ENCODE assay signal across 13 mouse cellular contexts in the genomic region with DNA sequence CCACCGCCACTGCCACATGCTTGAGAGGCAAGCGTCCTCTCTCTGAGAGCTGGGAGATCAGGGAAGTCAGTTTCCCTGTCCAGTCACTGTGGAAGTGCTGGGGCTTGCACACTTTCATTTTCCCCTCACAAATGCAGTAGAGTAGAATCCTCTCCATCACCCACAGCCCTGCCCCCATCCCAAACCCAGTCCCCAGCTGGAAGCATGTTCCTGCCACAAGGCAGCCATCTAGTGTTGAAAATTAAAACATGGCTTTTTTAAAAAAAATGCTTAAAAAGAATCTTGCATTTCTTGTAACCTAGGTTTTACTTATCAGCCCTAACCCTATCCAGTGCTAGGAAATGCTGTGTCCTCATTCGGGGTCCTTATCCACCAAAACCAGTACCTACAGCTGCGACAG. TPM values are rescaled to one million over a fixed set of nuclear protein-coding genes. Genes with fewer than 3 reads are reported as not detected.
DNase-seq lines count a peak whose midpoint lies in the region; ATAC-seq and TF ChIP-seq lines count a peak whose summit lies in the region.
"Had no signal": no experiment of that assay in that cellular context is flagged by ENCODE, and none has a peak within 500 bp of the region (broad histone marks: within the 10 kb centered on the region; RNA-seq: fewer than 3 reads in every experiment).

No protein-coding gene starts in this region.

- no peak overlapping the region for H3K4me3 ChIP-seq in kidney, postnatal 0 days (replicated peaks; ENCODE audit: low read depth, low read length)
- no peak overlapping the region for H3K4me3 ChIP-seq in liver, postnatal 0 days (ENCODE audit: low read depth, low read length)
- H3K4me3 ChIP-seq in liver, embryonic 12.5 days = no peak overlapping the region
- H3K4me3 ChIP-seq: erythroblast, embryonic 14.5 days had no signal

- no peak for ATAC-seq in kidney, postnatal 0 days (replicated peaks; ENCODE audit: low FRiP score, low read depth)
- ATAC-seq in liver, postnatal 0 days = no peak
- no peak for ATAC-seq in liver, embryonic 12.5 days

- H3K9me3 ChIP-seq in kidney, postnatal 0 days (replicated peaks; ENCODE audit: low read length) = no peaks in the 10 kb centered on the region
- no peaks in the 10 kb centered on the region for H3K9me3 ChIP-seq in liver, postnatal 0 days (ENCODE audit: low read length)
- H3K9me3 ChIP-seq in liver, embryonic 12.5 days (replicated peaks) = no peaks in the 10 kb centered on the region

- TF ChIP-seq CTCF in kidney, postnatal 0 days (IDR thresholded peaks at IDR 0.05; ENCODE audit: low read depth) = peak; percentile 42; the same call in 1 of the 2 replicates
- peak; percentile 26 for TF ChIP-seq CTCF in liver, postnatal 0 days (IDR thresholded peaks at IDR 0.05; ENCODE audit: low read depth)

- WGBS in kidney, postnatal 0 days = 73% methylated on average over 4 of the region's 4 CpGs
- 70% methylated on average over 4 of the region's 4 CpGs for WGBS in liver, postnatal 0 days (ENCODE audit: insufficient replicate concordance)
- 58% methylated on average over 3 of the region's 4 CpGs for WGBS in liver, embryonic 12.5 days (ENCODE audit: insufficient replicate concordance)

- no peaks in the 10 kb centered on the region for H3K36me3 ChIP-seq in kidney, postnatal 0 days (ENCODE audit: insufficient read depth, low read length)
- no peaks in the 10 kb centered on the region for H3K36me3 ChIP-seq in liver, postnatal 0 days (replicated peaks; ENCODE audit: insufficient read depth, low read length)
- H3K36me3 ChIP-seq in liver, embryonic 12.5 days = no peaks in the 10 kb centered on the region

- peak; percentile 21 for DNase-seq in kidney, postnatal 0 days (ENCODE audit: low spot score)
- DNase-seq in kidney, postnatal 25 days = no peak
- no peak for DNase-seq in liver, postnatal 0 days
- peak; percentile 13 for DNase-seq in A20 (ENCODE audit: low read depth, low spot score)
- peak; percentile 64 for DNase-seq in NIH3T3 (ENCODE audit: low read depth)
- no peak for DNase-seq in embryo, embryonic 10 days (ENCODE audit: low spot score)
- DNase-seq: kidney, adult 9 months; lung, postnatal 36 days; thymus, adult 2 months had no signal

- no peaks in the 10 kb centered on the region for H3K27me3 ChIP-seq in kidney, postnatal 0 days (ENCODE audit: insufficient read depth, low read length)
- no peaks in the 10 kb centered on the region for H3K27me3 ChIP-seq in liver, postnatal 0 days (ENCODE audit: insufficient read depth, low read length)
- H3K27me3 ChIP-seq in liver, embryonic 12.5 days (replicated peaks) = no peaks in the 10 kb centered on the region

- H3K27ac ChIP-seq in kidney, postnatal 0 days = no peak overlapping the region
- H3K27ac ChIP-seq in liver, postnatal 0 days (ENCODE audit: low read depth) = no peak overlapping the region
- no peak overlapping the region for H3K27ac ChIP-seq in liver, embryonic 12.5 days

- H3K4me1 ChIP-seq in kidney, postnatal 0 days (replicated peaks; ENCODE audit: insufficient read depth, low read length) = no peaks in the 10 kb centered on the region
- H3K4me1 ChIP-seq in liver, postnatal 0 days (ENCODE audit: insufficient read depth) = no peaks in the 10 kb centered on the region
- peaks cover 11% of the 10 kb centered on the region; the same call in 1 of the 2 replicates for H3K4me1 ChIP-seq in liver, embryonic 12.5 days

- TF ChIP-seq EP300 in liver, postnatal 0 days (IDR thresholded peaks at IDR 0.05; ENCODE audit: low read depth) = no peak

- H3K9ac ChIP-seq in kidney, postnatal 0 days (ENCODE audit: low read depth, low read length) = no peak overlapping the region
- no peak overlapping the region for H3K9ac ChIP-seq in liver, postnatal 0 days (replicated peaks)
- H3K9ac ChIP-seq in liver, embryonic 12.5 days = no peak overlapping the region

- H3K4me2 ChIP-seq in kidney, postnatal 0 days (ENCODE audit: low read length) = no peak overlapping the region
- H3K4me2 ChIP-seq in liver, postnatal 0 days (ENCODE audit: low read depth, low read length) = no peak overlapping the region
- no peak overlapping the region for H3K4me2 ChIP-seq in liver, embryonic 12.5 days

RNA-seq across cellular contexts. Expression of gene C1s2, which starts 4.2 kb away (rescaled TPM):
- 0.34 and 0.51 TPM in 2 replicates for polyA plus RNA-seq in kidney, postnatal 0 days (2015; fragmentation: Nextera tagmentation; extraction: Ambion mirVana)
- polyA plus RNA-seq in liver, postnatal 0 days (2015; fragmentation: Nextera tagmentation; extraction: Ambion mirVana) = 0.04 TPM in 1 of 2 replicates, not detected in the other
- polyA plus RNA-seq in liver, embryonic 12.5 days (2016; fragmentation: Nextera tagmentation; extraction: Ambion mirVana) = not detected in 2 replicates
- polyA plus RNA-seq: erythroblast, embryonic 14.5 days; hindbrain, embryonic 11.5 days; limb, embryonic 11.5 days had no signal

RNA-seq across cellular contexts. Expression of gene Lpcat3, which starts 22.8 kb away (rescaled TPM):
- 90.6 and 93.4 TPM in 2 replicates for polyA plus RNA-seq in kidney, postnatal 0 days (2015; fragmentation: Nextera tagmentation; extraction: Ambion mirVana)
- 68.7 and 72.6 TPM in 2 replicates for polyA plus RNA-seq in liver, postnatal 0 days (2015; fragmentation: Nextera tagmentation; extraction: Ambion mirVana)
- 67.1 and 74.5 TPM in 2 replicates for polyA plus RNA-seq in liver, embryonic 12.5 days (2016; fragmentation: Nextera tagmentation; extraction: Ambion mirVana)

Comparison
In these comparisons a context has a peak if more than half of its experiments do, and no peak if none do; other contexts are left out.
1. DNase-seq: peak in kidney, postnatal 0 days (single experiment), A20 (single experiment) and NIH3T3 (single experiment); none in kidney, postnatal 25 days (0 of 2), liver, postnatal 0 days (single experiment) and embryo, embryonic 10 days (single experiment).